Mouse (Mus musculus) lung, postnatal 0 days (tissue): Measurements from ENCODE around the gene Mdga1.

Experiments
- CTCF ChIP-seq: IDR thresholded peaks from 2 replicates; pipeline ENCODE4 v1.5.1; 2016; ENCODE audit warnings: antibody characterized with exemption, mild to moderate bottlenecking
- EP300 ChIP-seq: IDR thresholded peaks from 2 replicates; pipeline ENCODE4 v1.6.1; 2016; ENCODE audit warnings: antibody characterized with exemption, mild to moderate bottlenecking, control low read depth

DNA sequence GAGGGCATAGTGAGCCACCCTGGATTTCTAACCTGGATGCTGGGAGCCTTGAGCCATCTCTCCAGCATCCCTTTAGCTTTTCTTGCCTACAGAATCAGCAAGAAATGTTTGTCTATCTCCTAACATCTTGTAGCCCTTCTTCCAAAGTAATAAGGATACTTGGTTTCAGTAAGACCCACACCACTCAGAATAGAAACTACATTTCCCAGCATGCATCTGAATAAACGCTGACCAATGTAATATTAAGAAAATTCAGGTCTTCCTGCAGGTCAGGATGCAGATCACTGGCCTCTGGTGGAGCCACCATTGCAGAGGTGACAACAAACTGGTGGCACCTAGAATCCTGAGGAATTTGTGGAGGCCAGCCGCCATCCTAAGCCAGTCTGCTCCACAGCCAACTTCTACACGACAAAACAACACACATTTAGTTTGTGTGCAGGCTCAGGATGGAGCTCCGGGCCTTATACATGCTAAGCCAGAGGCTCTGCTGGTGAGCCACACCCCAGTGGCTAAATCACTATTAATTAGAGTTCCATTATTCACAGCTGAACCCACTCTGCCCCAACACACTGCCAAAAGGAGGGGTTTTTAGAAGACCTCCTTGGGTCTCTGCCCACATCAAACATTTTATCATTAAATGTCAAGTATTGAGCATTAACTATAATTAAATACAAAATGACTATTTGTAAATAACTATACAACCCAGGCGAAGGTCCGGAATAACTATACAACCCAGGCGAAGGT lies 126.3 kb downstream of the Mdga1 start:
- TF ChIP-seq CTCF (no peak), EP300 (no peak)
